In the genomic region with DNA sequence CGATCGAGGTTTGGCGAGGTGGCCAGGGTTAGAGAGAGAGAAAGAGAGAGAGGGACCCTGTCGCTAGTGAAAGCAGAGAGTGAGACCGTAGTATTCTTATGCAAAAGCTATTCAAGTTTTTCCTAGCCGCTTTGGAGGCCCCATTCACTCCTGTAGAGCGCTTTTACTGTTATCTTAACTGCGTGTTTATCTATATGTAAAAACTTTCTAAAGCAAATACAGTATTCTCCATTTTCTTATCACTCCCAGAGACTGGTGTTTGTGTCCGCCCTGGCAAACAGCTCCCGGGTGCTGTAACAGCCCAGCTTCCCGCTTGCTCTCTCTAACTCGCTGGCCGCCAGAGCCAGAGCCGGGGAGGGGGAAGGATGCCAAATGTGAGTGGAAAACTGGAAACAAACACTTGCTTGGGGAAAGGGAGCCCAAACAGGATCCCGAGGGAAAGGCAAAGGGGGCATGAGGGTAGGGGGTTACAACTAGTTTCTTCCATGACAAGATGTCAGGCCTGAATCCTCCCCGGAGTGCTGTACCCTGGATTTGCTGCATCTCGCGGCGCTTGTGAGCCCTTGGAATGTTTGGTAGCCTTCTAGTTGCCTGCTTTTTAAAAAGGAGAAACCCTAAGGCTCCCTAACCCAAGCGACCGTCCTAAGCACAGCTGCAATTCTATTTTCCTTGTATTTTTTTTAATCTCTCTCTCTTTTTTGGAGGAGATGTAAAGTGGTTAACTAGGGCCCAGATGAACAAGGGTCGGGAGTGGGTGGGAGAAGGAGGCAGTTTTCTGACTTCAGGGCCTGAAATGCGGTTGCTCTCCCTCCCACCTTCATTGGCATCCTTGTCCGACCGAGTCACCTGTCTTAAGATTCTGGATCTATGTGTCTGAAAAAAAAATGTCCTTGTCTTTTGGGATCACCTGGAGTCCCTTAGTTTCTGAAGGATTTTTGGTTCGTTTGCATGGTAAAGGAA, we compare ENCODE assay signal across 13 mouse cellular contexts. TPM values are rescaled to one million over a fixed set of nuclear protein-coding genes. Genes with fewer than 3 reads are reported as not detected.
DNase-seq lines count a peak whose midpoint lies in the region; ATAC-seq and TF ChIP-seq lines count a peak whose summit lies in the region.
"Had no signal": no experiment of that assay in that cellular context is flagged by ENCODE, and none has a peak within 500 bp of the region (broad histone marks: within the 10 kb centered on the region; RNA-seq: fewer than 3 reads in every experiment).

No protein-coding gene starts in this region.

- H3K4me3 ChIP-seq in lung, postnatal 0 days (ENCODE audit: low read depth, low read length): no peak overlapping the region
- H3K4me3 ChIP-seq in embryonic facial prominence, embryonic 14.5 days (ENCODE audit: low read depth, low read length): peak overlapping the region; percentile 8
- H3K4me3 ChIP-seq in limb, embryonic 11.5 days (ENCODE audit: low read depth, low read length): no peak overlapping the region
- no peak overlapping the region for H3K4me3 ChIP-seq in stomach, postnatal 0 days (ENCODE audit: low read depth, low read length)

- no peaks in the 10 kb centered on the region for H3K9me3 ChIP-seq in lung, postnatal 0 days (ENCODE audit: low read length)
- H3K9me3 ChIP-seq in embryonic facial prominence, embryonic 14.5 days (ENCODE audit: control insufficient read depth, low read length): no peaks in the 10 kb centered on the region
- no peaks in the 10 kb centered on the region for H3K9me3 ChIP-seq in limb, embryonic 11.5 days (ENCODE audit: control insufficient read depth, low read length)
- H3K9me3 ChIP-seq in stomach, postnatal 0 days (ENCODE audit: control insufficient read depth, low read length): no peaks in the 10 kb centered on the region

- TF ChIP-seq EP300 in lung, postnatal 0 days (IDR thresholded peaks at IDR 0.05): no peak
- TF ChIP-seq EP300 in stomach, postnatal 0 days (optimal IDR thresholded peaks at IDR 0.05): no peak

- H3K9ac ChIP-seq in lung, postnatal 0 days (replicated peaks; ENCODE audit: low read depth): no peak overlapping the region
- peak overlapping the region; percentile 5; the same call in 1 of the 2 replicates for H3K9ac ChIP-seq in embryonic facial prominence, embryonic 14.5 days (ENCODE audit: low read depth, low read length)
- no peak overlapping the region for H3K9ac ChIP-seq in limb, embryonic 11.5 days (ENCODE audit: low read length)
- no peak overlapping the region for H3K9ac ChIP-seq in stomach, postnatal 0 days (ENCODE audit: low read length)
- H3K9ac ChIP-seq: liver, postnatal 0 days had no signal

- 2% methylated on average over 26 of the region's 26 CpGs for WGBS in lung, postnatal 0 days
- 2% methylated on average over 26 of the region's 26 CpGs for WGBS in embryonic facial prominence, embryonic 14.5 days
- WGBS in limb, embryonic 11.5 days: under 1% methylated on average over 26 of the region's 26 CpGs
- WGBS in stomach, postnatal 0 days: 6% methylated on average over 26 of the region's 26 CpGs

- H3K36me3 ChIP-seq in lung, postnatal 0 days (ENCODE audit: insufficient read depth, low read length): no peaks in the 10 kb centered on the region
- no peaks in the 10 kb centered on the region for H3K36me3 ChIP-seq in embryonic facial prominence, embryonic 14.5 days (ENCODE audit: control insufficient read depth, insufficient read depth, low read length)
- no peaks in the 10 kb centered on the region for H3K36me3 ChIP-seq in limb, embryonic 11.5 days (ENCODE audit: control insufficient read depth, insufficient read depth, low read length)
- no peaks in the 10 kb centered on the region for H3K36me3 ChIP-seq in stomach, postnatal 0 days (ENCODE audit: control insufficient read depth, insufficient read depth, low read length)

- ATAC-seq in lung, postnatal 0 days: no peak
- no peak for ATAC-seq in embryonic facial prominence, embryonic 14.5 days (ENCODE audit: low read depth)
- no peak for ATAC-seq in limb, embryonic 11.5 days (ENCODE audit: insufficient number of reproducible peaks, low FRiP score, low TSS enrichment, low read depth)
- ATAC-seq in stomach, postnatal 0 days (ENCODE audit: low FRiP score, low TSS enrichment): no peak
- ATAC-seq in activated CD4-positive, CD25-positive, alpha-beta regulatory T cell, adult 4 months: no peak
- ATAC-seq: liver, postnatal 0 days had no signal

- H3K4me1 ChIP-seq in lung, postnatal 0 days (ENCODE audit: insufficient read depth, low read depth, low read length): no peaks in the 10 kb centered on the region
- H3K4me1 ChIP-seq in embryonic facial prominence, embryonic 14.5 days (ENCODE audit: control insufficient read depth, insufficient read depth, low read length): peaks cover 5% of the 10 kb centered on the region; the same call in 1 of the 2 replicates
- H3K4me1 ChIP-seq in limb, embryonic 11.5 days (ENCODE audit: control insufficient read depth, insufficient read depth, low read length): peaks cover 5% of the 10 kb centered on the region; the same call in 1 of the 2 replicates
- H3K4me1 ChIP-seq in stomach, postnatal 0 days (replicated peaks; ENCODE audit: control insufficient read depth, insufficient read depth): no peaks in the 10 kb centered on the region

- no peak overlapping the region for H3K4me2 ChIP-seq in lung, postnatal 0 days (replicated peaks; ENCODE audit: low read depth, low read length)
- H3K4me2 ChIP-seq in embryonic facial prominence, embryonic 14.5 days (ENCODE audit: low read depth, low read length): peak overlapping the region; percentile 1
- no peak overlapping the region for H3K4me2 ChIP-seq in limb, embryonic 11.5 days (ENCODE audit: low read depth, severe bottlenecking)
- no peak overlapping the region for H3K4me2 ChIP-seq in stomach, postnatal 0 days (replicated peaks; ENCODE audit: low read depth)

- H3K27me3 ChIP-seq in lung, postnatal 0 days (replicated peaks; ENCODE audit: insufficient read depth, low read length): peaks cover 76% of the 10 kb centered on the region
- H3K27me3 ChIP-seq in embryonic facial prominence, embryonic 14.5 days (replicated peaks; ENCODE audit: control insufficient read depth, insufficient read depth, low read length): peaks cover 98% of the 10 kb centered on the region
- H3K27me3 ChIP-seq in limb, embryonic 11.5 days (ENCODE audit: control insufficient read depth, insufficient read depth, low read length): peaks cover 82% of the 10 kb centered on the region
- peaks cover 25% of the 10 kb centered on the region; the same call in 1 of the 2 replicates for H3K27me3 ChIP-seq in stomach, postnatal 0 days (ENCODE audit: control insufficient read depth, insufficient read depth, low read length)
- H3K27me3 ChIP-seq: CH12.LX had no signal

- TF ChIP-seq CTCF in lung, postnatal 0 days (IDR thresholded peaks at IDR 0.05): no peak
- TF ChIP-seq CTCF in stomach, postnatal 0 days (IDR thresholded peaks at IDR 0.05; ENCODE audit: low read depth): no peak

- DNase-seq in lung, postnatal 10 days: peak; percentile 27
- no peak for DNase-seq in lung, postnatal 0 days (ENCODE audit: low spot score)
- no peak for DNase-seq in embryonic facial prominence, embryonic 14.5 days (ENCODE audit: low spot score)
- DNase-seq in limb, embryonic 11.5 days (ENCODE audit: low spot score): peak; percentile 69
- DNase-seq in stomach, postnatal 0 days (ENCODE audit: low spot score): peak; percentile 47
- DNase-seq in lung, adult 18-20 months: no peak
- no peak for DNase-seq in urinary bladder, postnatal 14 days (ENCODE audit: low spot score)
- DNase-seq: cerebellum, adult 9-10 months; kidney, adult 18-20 months; liver, postnatal 0 days had no signal

- H3K27ac ChIP-seq in lung, postnatal 0 days (ENCODE audit: low read length): no peak overlapping the region
- no peak overlapping the region for H3K27ac ChIP-seq in embryonic facial prominence, embryonic 14.5 days (replicated peaks; ENCODE audit: low read depth, low read length)
- H3K27ac ChIP-seq in limb, embryonic 11.5 days (replicated peaks; ENCODE audit: low read depth, low read length): no peak overlapping the region
- no peak overlapping the region for H3K27ac ChIP-seq in stomach, postnatal 0 days (replicated peaks)

RNA-seq across cellular contexts. Expression of a gene that starts 11.9 kb away (rescaled TPM):
- not detected in 2 replicates for polyA plus RNA-seq in lung, postnatal 0 days (2015; fragmentation: Nextera tagmentation; extraction: Ambion mirVana)
- polyA plus RNA-seq in embryonic facial prominence, embryonic 14.5 days (2014; fragmentation: Nextera tagmentation; extraction: Ambion mirVana): 2.1 and 2.4 TPM in 2 replicates
- polyA plus RNA-seq in limb, embryonic 11.5 days (2014; fragmentation: Nextera tagmentation; extraction: Ambion mirVana): not detected in 2 replicates
- polyA plus RNA-seq in stomach, postnatal 0 days (2015; fragmentation: Nextera tagmentation; extraction: Ambion mirVana): not detected in 2 replicates
- polyA plus RNA-seq in activated CD4-positive, CD25-positive, alpha-beta regulatory T cell, adult 4 months (2017; shearing (Covaris generic)): not detected
- polyA plus RNA-seq: liver, postnatal 0 days; small intestine, adult 2 months had no signal

Comparison
In these comparisons a context has a peak if more than half of its experiments do, and no peak if none do; other contexts are left out.
1. DNase-seq: peak in lung, postnatal 10 days (single experiment), limb, embryonic 11.5 days (single experiment) and stomach, postnatal 0 days (single experiment); none in lung, postnatal 0 days (single experiment), embryonic facial prominence, embryonic 14.5 days (single experiment), lung, adult 18-20 months (0 of 2) and urinary bladder, postnatal 14 days (single experiment).